Mouse (Mus musculus) midbrain, postnatal 0 days (tissue): ENCODE data around the gene Rasgrf2. TPM values are rescaled to one million over a fixed set of nuclear protein-coding genes. Genes with fewer than 3 reads are reported as not detected.

ENCODE experiments used
- ATAC-seq: fragments of 200-750 bp; cut with Nextera tagmentation; 2 replicates; pipeline ENCODE4 v1.8.0; 2017; ENCODE audit warnings: moderate number of reproducible peaks, mild to moderate bottlenecking, moderate TSS enrichment, moderate library complexity; ENCODE audit not compliant: low FRiP score
- DNase-seq: peaks from one replicate; pipeline ENCODE4 v3.0.0-alpha.2; 2015; ENCODE audit warnings: low spot score
- H3K27ac ChIP-seq: fragments of 300-500 bp; sonication (generic); 2 replicates; pipeline ENCODE4 v1.5.1; 2014; ENCODE audit warnings: low read depth, mild to moderate bottlenecking, low read length, mixed read lengths
- H3K27me3 ChIP-seq: fragments of 300-500 bp; sonication (generic); 2 replicates; pipeline ENCODE4 v1.6.1; 2014; ENCODE audit warnings: low read length, control low read depth, mixed read lengths; ENCODE audit not compliant: insufficient read depth
- H3K36me3 ChIP-seq: fragments of 300-500 bp; sonication (generic); 2 replicates; pipeline ENCODE4 v1.6.1; 2014; ENCODE audit warnings: low read length, control low read depth, mixed read lengths; ENCODE audit not compliant: insufficient read depth
- H3K4me1 ChIP-seq: fragments of 300-500 bp; sonication (generic); 2 replicates; pipeline ENCODE4 v1.6.1; 2014; ENCODE audit warnings: mild to moderate bottlenecking, control low read depth, antibody characterized with exemption, low read length, mixed read lengths; ENCODE audit not compliant: insufficient read depth
- H3K4me2 ChIP-seq: fragments of 300-500 bp; sonication (generic); 2 replicates; pipeline ENCODE4 v1.6.1; 2014; ENCODE audit warnings: low read depth, mild to moderate bottlenecking, low read length, mixed read lengths; ENCODE audit not compliant: poor library complexity, severe bottlenecking
- H3K4me3 ChIP-seq: fragments of 300-500 bp; sonication (generic); 2 replicates; pipeline ENCODE4 v1.5.1; 2014; ENCODE audit warnings: low read depth, mild to moderate bottlenecking, low read length, moderate library complexity
- H3K9ac ChIP-seq: fragments of 300-500 bp; sonication (generic); replicated peaks from 2 replicates; pipeline ENCODE4 v1.6.1; 2014; ENCODE audit warnings: mild to moderate bottlenecking, low read length, moderate library complexity, mixed read lengths; ENCODE audit not compliant: poor library complexity, severe bottlenecking
- H3K9me3 ChIP-seq: fragments of 300-500 bp; sonication (generic); 2 replicates; pipeline ENCODE4 v1.6.1; 2016; ENCODE audit warnings: low read length, control low read depth
- CTCF ChIP-seq: IDR thresholded peaks from 2 replicates; pipeline ENCODE4 v1.5.1; 2016; ENCODE audit warnings: antibody characterized with exemption, mild to moderate bottlenecking
- WGBS: fragments of 180-500 bp; shearing (Covaris S2); extraction: QIAGEN DNeasy Blood & Tissue Kit; methylation state at CpG from one replicate; pipeline ENCODE4 v1.1.7; 2014; 5-methylcytosine and 5-hydroxymethylcytosine counted together
- polyA plus RNA-seq: library from polyadenylated mRNA; unstranded; fragments of >200 nt; fragmentation: Nextera tagmentation; extraction: Ambion mirVana; gene quantifications from 2 replicates; pipeline ENCODE4 v1.2.1, GENCODE M21; 2015
- total RNA-seq: library from RNA; depleted of rRNA; stranded (reverse); fragments of >200 nt; gene quantifications from 2 replicates; pipeline ENCODE4 v1.2.3, GENCODE M21; 2014

The Rasgrf2 gene
- total and polyA plus RNA-seq, 2 experiments from 2014 or later = 16.7 to 105 TPM

- no peak for TF ChIP-seq CTCF
- Histone ChIP-seq H3K9ac (no peak overlapping the region), H3K27me3 (no peaks in the 10 kb centered on the region), H3K4me3 (no peak overlapping the region), H3K4me2 (no peak overlapping the region), H3K27ac (no peak overlapping the region), H3K9me3 (no peaks in the 10 kb centered on the region), H3K4me1 (no peaks in the 10 kb centered on the region), H3K36me3 (no peaks in the 10 kb centered on the region)
- 94% methylated on average over 3 of the region's 3 CpGs for WGBS
- ATAC-seq = no peak
- DNase-seq = no peak
Observed at GRCm38 (mm10) chr13:92029666-92030065, 101.8 kb downstream of the Rasgrf2 start.

- DNase-seq (no peak), ATAC-seq (no peak)
- Histone ChIP-seq H3K4me2 (no peak overlapping the region), H3K9ac (no peak overlapping the region), H3K4me1 (no peaks in the 10 kb centered on the region), H3K4me3 (no peak overlapping the region), H3K27ac (no peak overlapping the region), H3K27me3 (no peaks in the 10 kb centered on the region), H3K9me3 (no peaks in the 10 kb centered on the region), H3K36me3 (no peaks in the 10 kb centered on the region)
- 54% methylated on average over 5 of the region's 5 CpGs for WGBS
- no peak for TF ChIP-seq CTCF
Observed at GRCm38 (mm10) chr13:92027951-92028350, 103.5 kb downstream of the Rasgrf2 start.

GRCm38 (mm10) chr13:92026651-92027050 is 104.8 kb downstream of the Rasgrf2 start:
- no peak for ATAC-seq

DNA sequence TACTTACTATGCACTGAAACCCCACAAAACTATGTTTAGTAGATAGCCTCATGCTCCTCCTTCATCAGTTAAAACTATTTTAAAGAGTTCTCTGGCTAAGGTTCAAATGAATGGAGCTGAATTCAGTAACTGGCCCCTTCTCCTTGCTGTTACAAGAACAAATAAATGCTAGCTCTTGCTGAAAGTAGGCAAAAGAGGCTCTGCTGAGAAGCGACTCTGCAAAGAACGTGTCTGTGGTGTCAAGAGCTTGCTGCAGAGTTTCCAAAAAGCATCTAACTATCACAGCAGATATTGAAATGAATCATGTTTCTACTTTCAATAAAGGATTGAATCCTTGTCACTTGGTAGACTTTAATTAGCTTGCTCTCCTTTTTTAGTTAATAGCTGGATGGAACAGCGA is 106.3 kb downstream of the Rasgrf2 start:
- no peak for DNase-seq
- TF ChIP-seq CTCF = no peak
- H3K4me3 ChIP-seq = no peak overlapping the region
- H3K9ac ChIP-seq = no peak overlapping the region
- ATAC-seq = no peak
- no peaks in the 10 kb centered on the region for H3K27me3 ChIP-seq
- H3K36me3 ChIP-seq = no peaks in the 10 kb centered on the region
- WGBS = over 99% methylated on average over 3 of the region's 3 CpGs
- H3K27ac ChIP-seq = no peak overlapping the region
- H3K4me1 ChIP-seq = no peaks in the 10 kb centered on the region
- H3K4me2 ChIP-seq = no peak overlapping the region
- no peaks in the 10 kb centered on the region for H3K9me3 ChIP-seq

More at GRCm38 (mm10) chr13:92026651-92027050, 104.8 kb downstream of the Rasgrf2 start:
- H3K4me1 ChIP-seq = no peaks in the 10 kb centered on the region
- H3K4me2 ChIP-seq = no peak overlapping the region
- no peak overlapping the region for H3K27ac ChIP-seq
- H3K27me3 ChIP-seq = no peaks in the 10 kb centered on the region
- no peak for DNase-seq
- TF ChIP-seq CTCF = no peak
- H3K4me3 ChIP-seq = no peak overlapping the region
- H3K9me3 ChIP-seq = no peaks in the 10 kb centered on the region
- no peak overlapping the region for H3K9ac ChIP-seq
- WGBS = 77% methylated on average over 2 of the region's 2 CpGs
- H3K36me3 ChIP-seq = no peaks in the 10 kb centered on the region

DNA sequence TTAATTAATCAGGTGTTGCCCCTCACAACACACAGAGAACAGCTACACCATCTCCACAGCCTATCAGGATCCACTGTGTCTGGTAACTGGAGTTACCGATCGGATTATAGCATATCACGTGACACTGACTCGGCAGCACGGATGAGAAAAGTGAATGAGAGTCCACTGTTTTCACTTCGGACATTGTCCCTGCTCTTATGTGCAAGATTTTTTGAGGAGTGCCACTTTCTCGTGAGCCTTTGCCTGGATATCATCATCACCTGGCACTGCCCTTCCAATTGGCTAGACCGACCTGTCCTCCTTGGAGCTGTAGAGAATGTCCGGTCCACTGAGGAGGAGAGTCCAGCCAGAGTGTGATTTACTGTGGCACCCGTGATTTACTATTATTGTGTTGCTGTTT is 109.3 kb downstream of the Rasgrf2 start:
- Histone ChIP-seq H3K27me3 (no peaks in the 10 kb centered on the region), H3K4me2 (no peak overlapping the region), H3K4me1 (no peaks in the 10 kb centered on the region), H3K9me3 (no peaks in the 10 kb centered on the region), H3K27ac (no peak overlapping the region), H3K4me3 (no peak overlapping the region), H3K9ac (no peak overlapping the region), H3K36me3 (no peaks in the 10 kb centered on the region)
- no peak for TF ChIP-seq CTCF
- ATAC-seq = no peak
- 93% methylated on average over 10 of the region's 10 CpGs for WGBS
- no peak for DNase-seq

GRCm38 (mm10) chr13:91996929-91997328 is 134.5 kb downstream of the Rasgrf2 start:
- ATAC-seq (no peak), DNase-seq (no peak)
- H3K4me3 ChIP-seq = no peak overlapping the region
- H3K36me3 ChIP-seq = no peaks in the 10 kb centered on the region
- H3K27me3 ChIP-seq = no peaks in the 10 kb centered on the region
- H3K9me3 ChIP-seq = no peaks in the 10 kb centered on the region
- no peak overlapping the region for H3K27ac ChIP-seq
- H3K9ac ChIP-seq = no peak overlapping the region
- 87% methylated on average over 3 of the region's 3 CpGs for WGBS
- no peak for TF ChIP-seq CTCF
- H3K4me2 ChIP-seq = no peak overlapping the region
- no peaks in the 10 kb centered on the region for H3K4me1 ChIP-seq
